Mouse (Mus musculus) MEL (cell line): Measurements from ENCODE around the gene Cox5b. TPM values are rescaled to one million over a fixed set of nuclear protein-coding genes. Genes with fewer than 3 reads are reported as not detected.

ENCODE experiments used
- DNase-seq: peaks from one replicate; pipeline ENCODE4 v3.0.0; 2011; ENCODE audit warnings: low read depth, low spot score
- H3K27ac ChIP-seq: 2 replicates; pipeline ENCODE4 v1.5.1; 2012; ENCODE audit warnings: low read depth, mild to moderate bottlenecking, control low read depth, low read length, moderate library complexity; ENCODE audit not compliant: control insufficient read depth
- H3K27me3 ChIP-seq, 2 experiments: fragments of 150-350 bp in 1 of 2; sonication (generic) in 1 of 2; 2 replicates each; pipeline ENCODE4 v1.6.1; 2012; ENCODE audit warnings: low read length in 2 of 2, mild to moderate bottlenecking in 2 of 2, improper control_type of control experiment in 1 of 2, moderate library complexity in 1 of 2; ENCODE audit not compliant: insufficient read depth in 2 of 2, control insufficient read depth in 1 of 2
- H3K36me3 ChIP-seq, 2 experiments: 2 replicates each; pipeline ENCODE4 v1.6.1; 2012 to 2014; ENCODE audit warnings: low read length in 2 of 2, improper control_type of control experiment in 1 of 2, inconsistent platforms in 1 of 2, mild to moderate bottlenecking in 1 of 2; ENCODE audit not compliant: insufficient read depth in 2 of 2, control insufficient read depth in 1 of 2
- H3K4me1 ChIP-seq, 2 experiments: fragments of 150-350 bp in 1 of 2; sonication (generic) in 1 of 2; 2 replicates each; pipeline ENCODE4 v1.6.1; 2012; ENCODE audit warnings: low read length in 2 of 2, improper control_type of control experiment in 1 of 2, mild to moderate bottlenecking in 1 of 2; ENCODE audit not compliant: insufficient read depth in 2 of 2, control insufficient read depth in 1 of 2
- H3K4me3 ChIP-seq, 2 experiments: fragments of 150-350 bp in 1 of 2; sonication (generic) in 1 of 2; 2 replicates each; pipeline ENCODE4 v1.5.1; 2012; ENCODE audit warnings: low read depth in 2 of 2, low read length in 2 of 2, mild to moderate bottlenecking in 2 of 2, moderate library complexity in 2 of 2, control low read depth in 1 of 2, improper control_type of control experiment in 1 of 2; ENCODE audit not compliant: control insufficient read depth in 1 of 2, insufficient read depth in 1 of 2
- H3K79me2 ChIP-seq: 2 replicates; pipeline ENCODE4 v1.6.1; 2012; ENCODE audit warnings: mild to moderate bottlenecking, low read length, moderate library complexity; ENCODE audit not compliant: control insufficient read depth, poor library complexity, insufficient read depth
- H3K9ac ChIP-seq: 2 replicates; pipeline ENCODE4 v1.6.1; 2012; ENCODE audit warnings: low read depth, mild to moderate bottlenecking, control low read depth, low read length, moderate library complexity; ENCODE audit not compliant: control insufficient read depth, poor library complexity, severe bottlenecking
- H3K9me3 ChIP-seq: fragments of 150-350 bp; sonication (generic); replicated peaks from 2 replicates; pipeline ENCODE4 v1.6.1; 2012; ENCODE audit warnings: mild to moderate bottlenecking, low read length, improper control_type of control experiment, moderate library complexity; ENCODE audit not compliant: insufficient read depth
- BHLHE40 ChIP-seq: IDR thresholded peaks from 2 replicates; pipeline ENCODE4 v1.6.1; 2012; ENCODE audit warnings: low read depth, mild to moderate bottlenecking, inconsistent platforms, low read length, improper control_type of control experiment, borderline replicate concordance
- CHD2 ChIP-seq: IDR thresholded peaks from 2 replicates; pipeline ENCODE4 v1.6.1; 2011; ENCODE audit warnings: low read length, improper control_type of control experiment
- CTCF ChIP-seq, 3 experiments: IDR thresholded peaks in 2 of 3; conservative IDR thresholded peaks in 1 of 3; 2 replicates each; pipeline ENCODE4 v1.5.1; 2011 to 2012; ENCODE audit warnings: low read length in 3 of 3, low read depth in 2 of 3, mild to moderate bottlenecking in 2 of 3, improper control_type of control experiment in 1 of 3, inconsistent platforms in 1 of 3, mixed read lengths in 1 of 3, moderate library complexity in 1 of 3; ENCODE audit not compliant: control insufficient read depth in 1 of 3, insufficient read depth in 1 of 3, poor library complexity in 1 of 3, severe bottlenecking in 1 of 3
- E2F4 ChIP-seq: IDR thresholded peaks from 2 replicates; pipeline ENCODE4 v1.6.1; 2011; ENCODE audit warnings: low read depth, low read length, improper control_type of control experiment, borderline replicate concordance
- ELF1 ChIP-seq: IDR thresholded peaks from 2 replicates; pipeline ENCODE4 v1.6.1; 2014; ENCODE audit warnings: low read depth, mild to moderate bottlenecking, inconsistent platforms, low read length, improper control_type of control experiment, moderate library complexity
- EP300 ChIP-seq, 2 experiments: IDR thresholded peaks; 2 replicates each; pipeline ENCODE4 v1.6.1; 2011; ENCODE audit warnings: improper control_type of control experiment in 2 of 2, low read length in 2 of 2, low read depth in 1 of 2, mild to moderate bottlenecking in 1 of 2
- ETS1 ChIP-seq: IDR thresholded peaks from 2 replicates; pipeline ENCODE4 v1.6.1; 2012; ENCODE audit warnings: low read depth, mild to moderate bottlenecking, inconsistent platforms, low read length, improper control_type of control experiment, moderate library complexity
- GABPA ChIP-seq: IDR thresholded peaks from 2 replicates; pipeline ENCODE4 v1.6.1; 2012; ENCODE audit warnings: low read depth, mild to moderate bottlenecking, inconsistent platforms, low read length, improper control_type of control experiment, moderate library complexity
- HCFC1 ChIP-seq: IDR thresholded peaks from 2 replicates; pipeline ENCODE4 v1.6.1; 2012; ENCODE audit warnings: low read depth, mild to moderate bottlenecking, inconsistent platforms, low read length, improper control_type of control experiment, moderate library complexity
- JUND ChIP-seq: IDR thresholded peaks from 2 replicates; pipeline ENCODE4 v1.6.1; 2011; ENCODE audit warnings: low read depth, mild to moderate bottlenecking, improper control_type of control experiment, low read length
- KAT2A ChIP-seq: conservative IDR thresholded peaks from 2 replicates; pipeline ENCODE4 v1.6.1; 2012; ENCODE audit warnings: low read depth, low read length, improper control_type of control experiment, inconsistent platforms
- MAFK ChIP-seq: IDR thresholded peaks from 2 replicates; pipeline ENCODE4 v1.6.1; 2011; ENCODE audit warnings: low read depth, mild to moderate bottlenecking, low read length, improper control_type of control experiment, borderline replicate concordance
- MAZ ChIP-seq: IDR thresholded peaks from 2 replicates; pipeline ENCODE4 v1.6.1; 2012; ENCODE audit warnings: low read depth, mild to moderate bottlenecking, inconsistent platforms, low read length, improper control_type of control experiment
- MYB ChIP-seq: IDR thresholded peaks from 2 replicates; pipeline ENCODE4 v1.6.1; 2011; ENCODE audit warnings: mild to moderate bottlenecking, low read depth, low read length, improper control_type of control experiment
- NELFE ChIP-seq: IDR thresholded peaks from 2 replicates; pipeline ENCODE4 v1.6.1; 2011; ENCODE audit warnings: low read depth, low read length, improper control_type of control experiment
- NRF1 ChIP-seq: IDR thresholded peaks from 2 replicates; pipeline ENCODE4 v1.6.1; 2014; ENCODE audit warnings: low read depth, mild to moderate bottlenecking, inconsistent platforms, low read length, improper control_type of control experiment, moderate library complexity; ENCODE audit not compliant: poor library complexity, insufficient read depth, severe bottlenecking
- POLR2A ChIP-seq, 2 experiments: IDR thresholded peaks; 2 replicates each; pipeline ENCODE4 v1.6.1; 2011 to 2012; ENCODE audit warnings: low read length in 2 of 2, mild to moderate bottlenecking in 2 of 2, control low read depth in 1 of 2, improper control_type of control experiment in 1 of 2, low read depth in 1 of 2, moderate library complexity in 1 of 2; ENCODE audit not compliant: control insufficient read depth in 1 of 2, insufficient read depth in 1 of 2, poor library complexity in 1 of 2
- POLR2AphosphoS2 ChIP-seq: IDR thresholded peaks from 2 replicates; pipeline ENCODE4 v1.6.1; 2011; ENCODE audit warnings: low read length, improper control_type of control experiment
- SIN3A ChIP-seq: IDR thresholded peaks from 2 replicates; pipeline ENCODE4 v1.6.1; 2012; ENCODE audit warnings: low read length, improper control_type of control experiment, inconsistent platforms
- TBP ChIP-seq: IDR thresholded peaks from 2 replicates; pipeline ENCODE4 v1.8.0; 2011; ENCODE audit warnings: low read depth, low read length, improper control_type of control experiment
- TCF12 ChIP-seq: IDR thresholded peaks from 2 replicates; pipeline ENCODE4 v1.6.1; 2014; ENCODE audit warnings: low read depth, mild to moderate bottlenecking, inconsistent platforms, low read length, improper control_type of control experiment, moderate library complexity
- USF1 ChIP-seq: IDR thresholded peaks from 2 replicates; pipeline ENCODE4 v1.6.1; 2014; ENCODE audit warnings: low read depth, mild to moderate bottlenecking, inconsistent platforms, low read length, improper control_type of control experiment, moderate library complexity
- ZC3H11A ChIP-seq: IDR thresholded peaks from 2 replicates; pipeline ENCODE4 v1.6.1; 2012; ENCODE audit warnings: low read depth, mild to moderate bottlenecking, inconsistent platforms, low read length, improper control_type of control experiment
- ZMIZ1 ChIP-seq: IDR thresholded peaks from 2 replicates; pipeline ENCODE4 v1.6.1; 2012; ENCODE audit warnings: low read depth, mild to moderate bottlenecking, inconsistent platforms, low read length, improper control_type of control experiment, moderate library complexity
- ZNF384 ChIP-seq: IDR thresholded peaks from 2 replicates; pipeline ENCODE4 v1.6.1; 2012; ENCODE audit warnings: low read depth, mild to moderate bottlenecking, inconsistent platforms, low read length, improper control_type of control experiment
- polyA plus RNA-seq, 2 experiments: library from polyadenylated mRNA; stranded (reverse) in 1 of 2; unstranded in 1 of 2; fragments of >175 nt in 1 of 2; fragments of >200 nt in 1 of 2; gene quantifications; 2 replicates each; pipeline versions ENCODE4 v1.2.1 to v1.2.4; 2012; ENCODE audit warnings: low replicate concordance in 2 of 2, low read depth in 1 of 2; ENCODE audit not compliant: insufficient read length in 2 of 2, insufficient read depth in 1 of 2, missing spikeins in 1 of 2
- total RNA-seq: library from RNA; depleted of rRNA; stranded (reverse); fragments of 300-350 nt; gene quantifications from 2 replicates; pipeline ENCODE4 v1.2.3, GENCODE M21; 2012

The Cox5b gene
- total and polyA plus RNA-seq, 3 experiments: 541 to 1,152 TPM; not detected in 1

GRCm38 (mm10) chr1:36709055-36709853 lies 18.0 kb downstream of the Cox5b start (continued):
- TF ChIP-seq ZC3H11A: no peak
- TF ChIP-seq GABPA: no peak
- no peak for TF ChIP-seq E2F4
- peak; percentile 24 to 38 (median 34); a peak in 4 of 6 replicates for TF ChIP-seq CTCF (IDR thresholded peaks at IDR 0.05 in 2 of 3, conservative IDR thresholded peaks at IDR 0.05 in 1 of 3; ENCODE audit: control insufficient read depth in 1 of 3, insufficient read depth in 1 of 3, low read depth in 2 of 3, low read length in 3 of 3, poor library complexity in 1 of 3, severe bottlenecking in 1 of 3)
- TF ChIP-seq SIN3A: peak; percentile 39; the same call in 1 of the 2 replicates
- no peak for TF ChIP-seq KAT2A
- TF ChIP-seq TCF12: no peak

GRCm38 (mm10) chr1:36709854-36710280 lies 18.6 kb downstream of the Cox5b start, which contains the start of gene 4933424G06Rik:
4933424G06Rik (plus strand) TSS chr1:36710149.
- peak within 1 kb of the TSS; percentile 97 for H3K9ac ChIP-seq
- peak; percentile 99 for DNase-seq
- TF ChIP-seq ZNF384 (no peak), USF1 (0 out of 2 replicates have a peak, but pooled peaks have one; percentile 29), NELFE (peak; percentile 91), POLR2AphosphoS2 (peak; percentile 80), ELF1 (peak; percentile 90), NRF1 (peak; percentile 37; the same call in 1 of the 2 replicates), KAT2A (peak; percentile 29; the same call in 1 of the 2 replicates), MAFK (no peak), BHLHE40 (no peak), HCFC1 (peak; percentile 88), GABPA (no peak), POLR2A (IDR thresholded peaks at IDR 0.05; ENCODE audit: control insufficient read depth in 1 of 2, insufficient read depth in 1 of 2, low read depth in 1 of 2, low read length in 2 of 2, poor library complexity in 1 of 2) (peak; percentile 86; a peak in 3 of 4 replicates), MYB (no peak), ZMIZ1 (peak; percentile 23; the same call in 1 of the 2 replicates), MAZ (peak; percentile 87; the same call in 1 of the 2 replicates), ETS1 (peak; percentile 85), TBP (peak; percentile 72), SIN3A (peak; percentile 88), JUND (peak; percentile 36; the same call in 1 of the 2 replicates), CHD2 (peak; percentile 79), EP300 (IDR thresholded peaks at IDR 0.05; ENCODE audit: low read depth in 1 of 2, low read length in 2 of 2) (peak in 1 of 2 experiments; percentile 23; a peak in 1 of 4 replicates)
- TF ChIP-seq, all 39 proteins: peak for 16
- Histone ChIP-seq H3K27ac (peak within 1 kb of the TSS; percentile 74), H3K79me2 (peaks cover 25% of the 10 kb centered on the region), H3K27me3 (0 out of 4 replicates have a peak, but pooled peaks cover 0 to 3% of the 10 kb centered on the region in 2 experiments), H3K9me3 (no peaks in the 10 kb centered on the region), H3K4me3 (peak within 1 kb of the TSS; percentile 74 to 92), H3K36me3 (peaks cover 2 to 13% of the 10 kb centered on the region in 2 experiments), H3K4me1 (peaks cover 0 to 12% of the 10 kb centered on the region in 2 experiments; a peak in 1 of 4 replicates)
